Mouse (Mus musculus) forebrain, postnatal 0 days (tissue): ENCODE results near the gene Tmprss13. TPM values are rescaled to one million over a fixed set of nuclear protein-coding genes. Genes with fewer than 3 reads are reported as not detected.

ENCODE experiments used
- ATAC-seq: fragments of 200-750 bp; cut with Nextera tagmentation; 2 replicates; pipeline ENCODE4 v1.8.0; 2017; ENCODE audit warnings: mild to moderate bottlenecking, moderate library complexity
- DNase-seq: peaks from one replicate; pipeline ENCODE4 v3.0.0-alpha.2; 2015
- H3K27ac ChIP-seq: fragments of 300-500 bp; sonication (generic); 2 replicates; pipeline ENCODE4 v1.5.1; 2014; ENCODE audit warnings: low read depth, mild to moderate bottlenecking, antibody characterized with exemption, low read length, moderate library complexity, mixed read lengths
- H3K27me3 ChIP-seq: fragments of 300-500 bp; sonication (generic); 2 replicates; pipeline ENCODE4 v1.6.1; 2014; ENCODE audit warnings: mild to moderate bottlenecking, low read length, mixed read lengths; ENCODE audit not compliant: insufficient read depth
- H3K36me3 ChIP-seq: fragments of 300-500 bp; sonication (generic); 2 replicates; pipeline ENCODE4 v1.6.1; 2014; ENCODE audit warnings: mild to moderate bottlenecking, moderate library complexity; ENCODE audit not compliant: insufficient read depth
- H3K4me1 ChIP-seq: fragments of 300-500 bp; sonication (generic); 2 replicates; pipeline ENCODE4 v1.6.1; 2014; ENCODE audit warnings: antibody characterized with exemption; ENCODE audit not compliant: insufficient read depth
- H3K4me2 ChIP-seq: fragments of 300-500 bp; sonication (generic); 2 replicates; pipeline ENCODE4 v1.6.1; 2014; ENCODE audit warnings: low read depth, mild to moderate bottlenecking, moderate library complexity
- H3K4me3 ChIP-seq: fragments of 300-500 bp; sonication (generic); 2 replicates; pipeline ENCODE4 v1.5.1; 2014; ENCODE audit warnings: low read depth, low read length, mixed read lengths
- H3K9ac ChIP-seq: fragments of 300-500 bp; sonication (generic); 2 replicates; pipeline ENCODE4 v1.6.1; 2014; ENCODE audit warnings: mild to moderate bottlenecking
- H3K9me3 ChIP-seq: fragments of 300-500 bp; sonication (generic); 2 replicates; pipeline ENCODE4 v1.6.1; 2016; ENCODE audit warnings: low read length
- CTCF ChIP-seq: sonication (generic); IDR thresholded peaks from 2 replicates; pipeline ENCODE4 v1.5.1; 2016; ENCODE audit warnings: antibody characterized with exemption, control low read depth, low read depth
- WGBS: fragments of 180-500 bp; shearing (Covaris S2); extraction: QIAGEN DNeasy Blood & Tissue Kit; methylation state at CpG from one replicate; pipeline ENCODE4 v1.1.7; 2014; 5-methylcytosine and 5-hydroxymethylcytosine counted together
- polyA plus RNA-seq: library from polyadenylated mRNA; unstranded; fragments of >200 nt; fragmentation: Nextera tagmentation; extraction: Ambion mirVana; gene quantifications from 2 replicates; pipeline ENCODE4 v1.2.1, GENCODE M21; 2015
- total RNA-seq: library from RNA; depleted of rRNA; stranded (reverse); fragments of >200 nt; gene quantifications from 2 replicates; pipeline ENCODE4 v1.2.3, GENCODE M21; 2014; rRNA removed

The Tmprss13 gene
- total and polyA plus RNA-seq, 2 experiments from 2014 or later: 0.05 TPM; not detected in 1

- no peak overlapping the region for H3K4me2 ChIP-seq
- DNase-seq: no peak
Measured at GRCm38 (mm10) chr9:45391299-45391698, 72.4 kb downstream of the Tmprss13 start.

DNA sequence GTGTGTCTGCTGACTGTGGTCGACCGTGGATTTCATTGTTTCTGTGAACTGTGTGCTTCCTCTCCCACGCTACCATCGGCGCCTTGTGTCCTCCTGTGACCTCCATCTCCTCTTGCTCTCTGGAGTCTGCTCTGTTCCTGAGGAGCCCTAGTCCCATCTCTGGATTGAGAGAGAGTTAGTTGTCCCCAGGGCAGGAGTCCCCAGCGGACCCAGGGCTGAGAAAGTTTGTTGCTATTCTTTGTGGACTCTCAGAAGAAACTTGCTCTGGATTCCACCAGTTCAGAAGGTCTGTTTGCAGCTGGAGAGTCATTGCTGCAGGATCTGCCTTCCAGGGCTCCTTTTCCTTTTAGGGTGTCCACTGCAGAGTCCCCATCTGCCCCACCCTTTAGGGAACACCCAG, 76.3 kb downstream of the Tmprss13 start:
- H3K4me3 ChIP-seq: no peak overlapping the region
- no peak for TF ChIP-seq CTCF
- no peaks in the 10 kb centered on the region for H3K4me1 ChIP-seq
- H3K4me2 ChIP-seq: no peak overlapping the region
- no peak overlapping the region for H3K27ac ChIP-seq
- ATAC-seq: no peak
- peaks cover 63% of the 10 kb centered on the region for H3K36me3 ChIP-seq
- no peak for DNase-seq
- H3K9ac ChIP-seq: no peak overlapping the region
- H3K9me3 ChIP-seq: no peaks in the 10 kb centered on the region
- no peaks in the 10 kb centered on the region for H3K27me3 ChIP-seq
- 92% methylated on average over 6 of the region's 6 CpGs for WGBS

More at GRCm38 (mm10) chr9:45391299-45391698, 72.4 kb downstream of the Tmprss13 start:
- Histone ChIP-seq H3K9ac (no peak overlapping the region), H3K27ac (no peak overlapping the region), H3K27me3 (no peaks in the 10 kb centered on the region), H3K9me3 (no peaks in the 10 kb centered on the region), H3K4me1 (no peaks in the 10 kb centered on the region), H3K36me3 (peaks cover 60% of the 10 kb centered on the region), H3K4me3 (no peak overlapping the region)
- no peak for ATAC-seq
- TF ChIP-seq CTCF: no peak
- 75% methylated on average over 7 of the region's 7 CpGs for WGBS

- Histone ChIP-seq H3K9ac (no peak overlapping the region), H3K27me3 (no peaks in the 10 kb centered on the region), H3K4me3 (no peak overlapping the region), H3K36me3 (peaks cover 58% of the 10 kb centered on the region), H3K27ac (no peak overlapping the region), H3K4me1 (no peaks in the 10 kb centered on the region), H3K4me2 (no peak overlapping the region), H3K9me3 (no peaks in the 10 kb centered on the region)
- WGBS: 79% methylated on average over 3 of the region's 3 CpGs
- no peak for DNase-seq
- no peak for TF ChIP-seq CTCF
- ATAC-seq: no peak
Measured at GRCm38 (mm10) chr9:45395796-45396195, 76.9 kb downstream of the Tmprss13 start.

Other genes starting within 250 kb of the Tmprss13 start
- 0.23 TPM in 1 of 2 replicates, not detected in the other for gene Jaml, start 239.9 kb upstream of the Tmprss13 start, total RNA-seq
- gene Jaml, start 239.9 kb upstream of the Tmprss13 start, polyA plus RNA-seq: 0.16 and 0.19 TPM in 2 replicates
- 8.6 and 11.5 TPM in 2 replicates for gene Scn2b, start 201.3 kb upstream of the Tmprss13 start, total RNA-seq
- gene Scn2b, start 201.3 kb upstream of the Tmprss13 start, polyA plus RNA-seq: 3.6 and 5.4 TPM in 2 replicates
- gene Scn4b, start 180.7 kb upstream of the Tmprss13 start, total RNA-seq: 0.43 and 0.69 TPM in 2 replicates
- gene Scn4b, start 180.7 kb upstream of the Tmprss13 start, polyA plus RNA-seq: 0.36 and 0.59 TPM in 2 replicates
- 0.38 TPM in 1 of 2 replicates, not detected in the other for gene BC049352, start 137.1 kb upstream of the Tmprss13 start, total RNA-seq
- gene BC049352, start 137.1 kb upstream of the Tmprss13 start, polyA plus RNA-seq: 0.28 and 0.47 TPM in 2 replicates
- not detected in 2 replicates for gene Tmprss4, start 115.0 kb upstream of the Tmprss13 start, total RNA-seq
- not detected in 2 replicates for gene Tmprss4, start 115.0 kb upstream of the Tmprss13 start, polyA plus RNA-seq
- 1.4 and 1.6 TPM in 2 replicates for gene Il10ra, start 50.0 kb upstream of the Tmprss13 start, total RNA-seq
- 0.46 and 0.48 TPM in 2 replicates for gene Il10ra, start 50.0 kb upstream of the Tmprss13 start, polyA plus RNA-seq
- 412 and 499 TPM in 2 replicates for gene Fxyd6, start 51.1 kb downstream of the Tmprss13 start, total RNA-seq
- 739 and 836 TPM in 2 replicates for gene Fxyd6, start 51.1 kb downstream of the Tmprss13 start, polyA plus RNA-seq
- gene Fxyd2, start 80.6 kb downstream of the Tmprss13 start, total RNA-seq: 22.6 and 22.7 TPM in 2 replicates
- gene Fxyd2, start 80.6 kb downstream of the Tmprss13 start, polyA plus RNA-seq: 15.9 and 16.6 TPM in 2 replicates
- 28.9 and 42.6 TPM in 2 replicates for gene Dscaml1, start 107.5 kb downstream of the Tmprss13 start, total RNA-seq
- gene Dscaml1, start 107.5 kb downstream of the Tmprss13 start, polyA plus RNA-seq: 13.4 and 19.6 TPM in 2 replicates